Comparison of ENCODE assay signal across 19 mouse cellular contexts in the genomic region with DNA sequence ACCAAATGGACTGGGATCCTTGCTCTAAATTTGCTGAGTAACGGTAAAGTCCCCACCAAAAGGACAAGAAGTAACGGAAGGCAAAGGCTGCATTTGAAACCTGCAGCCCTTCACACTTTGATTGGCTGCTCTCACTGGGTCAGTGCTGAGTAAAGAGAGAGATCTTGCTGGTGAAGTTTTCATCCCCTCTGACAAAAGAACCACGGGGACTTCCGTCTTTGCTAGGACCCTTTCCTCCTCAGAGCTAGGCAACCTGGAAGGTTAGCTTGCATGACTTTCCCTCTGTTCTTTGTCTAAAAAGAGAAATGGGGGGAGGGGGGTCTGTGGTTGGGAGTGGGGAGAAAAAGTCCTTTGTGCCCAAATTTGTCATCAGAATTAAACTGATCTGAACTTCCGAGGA.
"Had no signal": no experiment of that assay in that cellular context is flagged by ENCODE, and none has a peak within 500 bp of the region (broad histone marks: within the 10 kb centered on the region; RNA-seq: fewer than 3 reads in every experiment).

No protein-coding gene starts in this region.

- ATAC-seq: midbrain, embryonic 13.5 days; midbrain, embryonic 16.5 days had no signal

- H3K27ac ChIP-seq: liver, embryonic 14.5 days; midbrain, embryonic 10.5 days; midbrain, embryonic 13.5 days; neural tube, embryonic 13.5 days; neural tube, embryonic 15.5 days had no signal

- H3K4me2 ChIP-seq: lung, embryonic 14.5 days; midbrain, embryonic 13.5 days; neural tube, embryonic 13.5 days; neural tube, embryonic 15.5 days had no signal

- DNase-seq: lung, adult 18-20 months; lung, embryonic 14.5 days; lung, postnatal 14 days; lung, postnatal 36 days; retina, postnatal 1 day; right cerebral cortex, adult 18-20 months; right cerebral cortex, postnatal 25 days; right cerebral cortex, postnatal 4 days; spleen, adult 18-20 months; thymus, adult 2 months; thymus, postnatal 25 days; thymus, postnatal 4 days had no signal

- H3K36me3 ChIP-seq: midbrain, embryonic 10.5 days; midbrain, embryonic 13.5 days; neural tube, embryonic 13.5 days; neural tube, embryonic 15.5 days had no signal

- H3K9ac ChIP-seq: liver, embryonic 14.5 days; lung, embryonic 14.5 days; midbrain, embryonic 13.5 days; neural tube, embryonic 13.5 days; neural tube, embryonic 15.5 days had no signal

- H3K4me3 ChIP-seq: midbrain, embryonic 10.5 days; midbrain, embryonic 13.5 days; myocyte; neural tube, embryonic 13.5 days; neural tube, embryonic 15.5 days had no signal

- H3K27me3 ChIP-seq: neural tube, embryonic 13.5 days; neural tube, embryonic 15.5 days had no signal

- H3K9me3 ChIP-seq: midbrain, embryonic 10.5 days; midbrain, embryonic 13.5 days; neural tube, embryonic 13.5 days; neural tube, embryonic 15.5 days had no signal
